Mouse (Mus musculus): ENCODE data around the gene Smc6. TPM values are rescaled to one million over a fixed set of nuclear protein-coding genes. Genes with fewer than 3 reads are reported as not detected.

Gene Smc6
- polyA plus RNA-seq, 1 experiment from 2014 or later = 155 TPM

GRCm38 (mm10) chr12:11247460-11247859, 18.2 kb upstream of the Smc6 start:
- 91% methylated on average over 1 of the region's 1 CpGs for WGBS
- H3K4me1 ChIP-seq = no peaks in the 10 kb centered on the region
- H3K4me2 ChIP-seq = no peak overlapping the region
- no peak for ATAC-seq (ENCODE audit: borderline replicate concordance, extremely low read depth, low FRiP score, low TSS enrichment)
- H3K9ac ChIP-seq = no peak overlapping the region
- peaks cover 17% of the 10 kb centered on the region; the same call in 1 of the 2 replicates for H3K36me3 ChIP-seq
- H3K4me3 ChIP-seq = no peak overlapping the region
- H3K27me3 ChIP-seq = no peaks in the 10 kb centered on the region
- H3K27ac ChIP-seq = no peak overlapping the region
- no peaks in the 10 kb centered on the region for H3K9me3 ChIP-seq

GRCm38 (mm10) chr12:11250322-11250721, 15.4 kb upstream of the Smc6 start:
- no peak for ATAC-seq (ENCODE audit: borderline replicate concordance, extremely low read depth, low FRiP score, low TSS enrichment)
- Histone ChIP-seq H3K9ac (no peak overlapping the region), H3K27me3 (no peaks in the 10 kb centered on the region), H3K4me1 (no peaks in the 10 kb centered on the region), H3K4me2 (no peak overlapping the region), H3K4me3 (no peak overlapping the region), H3K27ac (no peak overlapping the region), H3K36me3 (peaks cover 12% of the 10 kb centered on the region; the same call in 1 of the 2 replicates), H3K9me3 (no peaks in the 10 kb centered on the region)
- 73% methylated on average over 3 of the region's 3 CpGs for WGBS

- H3K27me3 ChIP-seq = no peaks in the 10 kb centered on the region
- no peaks in the 10 kb centered on the region for H3K36me3 ChIP-seq
- peak overlapping the region; percentile 92 for H3K4me3 ChIP-seq
- peak overlapping the region; percentile 96 for H3K27ac ChIP-seq
- no peaks in the 10 kb centered on the region for H3K9me3 ChIP-seq
- H3K9ac ChIP-seq = peak overlapping the region; percentile 68
- peak overlapping the region; percentile 85 for H3K4me2 ChIP-seq
- H3K4me1 ChIP-seq = peaks cover 23% of the 10 kb centered on the region
- 2% methylated on average over 13 of the region's 13 CpGs for WGBS
- ATAC-seq (ENCODE audit: borderline replicate concordance, extremely low read depth, low FRiP score, low TSS enrichment) = no peak
These were observed 791 bp upstream of the Smc6 start for GRCm38 (mm10) chr12:11264895-11265294.

GRCm38 (mm10) chr12:11266282-11266985, 748 bp downstream of the Smc6 start:
- WGBS = under 1% methylated on average over 49 of the region's 51 CpGs
- H3K9me3 ChIP-seq = no peaks in the 10 kb centered on the region

GRCm38 (mm10) chr12:11267030-11267429, 1.3 kb downstream of the Smc6 start:
- Histone ChIP-seq H3K4me1 (peaks cover 23% of the 10 kb centered on the region), H3K9ac (peak overlapping the region; percentile 98), H3K9me3 (no peaks in the 10 kb centered on the region), H3K27ac (0 out of 2 replicates have a peak overlapping the region, but pooled peaks have one; percentile 96), H3K4me2 (peak overlapping the region; percentile 60), H3K4me3 (peak overlapping the region; percentile 92), H3K27me3 (no peaks in the 10 kb centered on the region), H3K36me3 (no peaks in the 10 kb centered on the region)
- ATAC-seq (ENCODE audit: borderline replicate concordance, extremely low read depth, low FRiP score, low TSS enrichment) = no peak
- WGBS = 2% methylated on average over 4 of the region's 4 CpGs

More at GRCm38 (mm10) chr12:11266282-11266985, 748 bp downstream of the Smc6 start:
- no peaks in the 10 kb centered on the region for H3K36me3 ChIP-seq
- H3K4me3 ChIP-seq = peak overlapping the region; percentile 92
- H3K4me2 ChIP-seq = peak overlapping the region; percentile 60
- H3K27me3 ChIP-seq = no peaks in the 10 kb centered on the region
- H3K9ac ChIP-seq = peak overlapping the region; percentile 98
- H3K27ac ChIP-seq = peak overlapping the region; percentile 96
- ATAC-seq (ENCODE audit: borderline replicate concordance, extremely low read depth, low FRiP score, low TSS enrichment) = peak; percentile 72
- peaks cover 23% of the 10 kb centered on the region for H3K4me1 ChIP-seq

GRCm38 (mm10) chr12:11272568-11272967, 6.9 kb downstream of the Smc6 start:
- no peak overlapping the region for H3K4me2 ChIP-seq
- H3K4me3 ChIP-seq = no peak overlapping the region
- no peak overlapping the region for H3K9ac ChIP-seq
- no peaks in the 10 kb centered on the region for H3K27me3 ChIP-seq
- H3K4me1 ChIP-seq = peaks cover 12% of the 10 kb centered on the region; the same call in 1 of the 2 replicates
- WGBS = 93% methylated on average over 4 of the region's 4 CpGs
- ATAC-seq (ENCODE audit: borderline replicate concordance, extremely low read depth, low FRiP score, low TSS enrichment) = no peak
- no peak overlapping the region for H3K27ac ChIP-seq
- peaks cover 24% of the 10 kb centered on the region for H3K36me3 ChIP-seq
- H3K9me3 ChIP-seq = no peaks in the 10 kb centered on the region

- Histone ChIP-seq H3K4me3 (no peak overlapping the region), H3K27ac (no peak overlapping the region), H3K9me3 (no peaks in the 10 kb centered on the region), H3K4me1 (peaks cover 7% of the 10 kb centered on the region; the same call in 1 of the 2 replicates), H3K9ac (no peak overlapping the region), H3K36me3 (peaks cover 28% of the 10 kb centered on the region), H3K4me2 (no peak overlapping the region), H3K27me3 (no peaks in the 10 kb centered on the region)
- WGBS = 51% methylated on average over 1 of the region's 1 CpGs
- no peak for ATAC-seq (ENCODE audit: borderline replicate concordance, extremely low read depth, low FRiP score, low TSS enrichment)
These were observed 7.5 kb downstream of the Smc6 start for GRCm38 (mm10) chr12:11273185-11273584.

- Histone ChIP-seq H3K9me3 (no peaks in the 10 kb centered on the region), H3K4me3 (no peak overlapping the region), H3K36me3 (peaks cover 54% of the 10 kb centered on the region), H3K4me1 (no peaks in the 10 kb centered on the region), H3K27ac (no peak overlapping the region), H3K9ac (no peak overlapping the region), H3K27me3 (no peaks in the 10 kb centered on the region), H3K4me2 (no peak overlapping the region)
- 89% methylated on average over 2 of the region's 2 CpGs for WGBS
- ATAC-seq (ENCODE audit: borderline replicate concordance, extremely low read depth, low FRiP score, low TSS enrichment) = no peak
These were observed 10.9 kb downstream of the Smc6 start for GRCm38 (mm10) chr12:11276632-11277031.

- Histone ChIP-seq H3K9ac (no peak overlapping the region), H3K4me2 (no peak overlapping the region), H3K9me3 (no peaks in the 10 kb centered on the region), H3K27me3 (no peaks in the 10 kb centered on the region), H3K4me1 (no peaks in the 10 kb centered on the region), H3K27ac (no peak overlapping the region), H3K36me3 (peaks cover 56% of the 10 kb centered on the region), H3K4me3 (no peak overlapping the region)
- WGBS = 91% methylated on average over 6 of the region's 6 CpGs
- ATAC-seq (ENCODE audit: borderline replicate concordance, extremely low read depth, low FRiP score, low TSS enrichment) = no peak
These were observed 11.5 kb downstream of the Smc6 start for GRCm38 (mm10) chr12:11277207-11277606.

- WGBS = 84% methylated on average over 3 of the region's 3 CpGs
- H3K4me3 ChIP-seq = no peak overlapping the region
- H3K36me3 ChIP-seq = peaks cover 55% of the 10 kb centered on the region
- H3K9ac ChIP-seq = no peak overlapping the region
- no peak for ATAC-seq (ENCODE audit: borderline replicate concordance, extremely low read depth, low FRiP score, low TSS enrichment)
- H3K4me1 ChIP-seq = no peaks in the 10 kb centered on the region
- H3K27me3 ChIP-seq = no peaks in the 10 kb centered on the region
- no peak overlapping the region for H3K4me2 ChIP-seq
- H3K27ac ChIP-seq = no peak overlapping the region
- H3K9me3 ChIP-seq = no peaks in the 10 kb centered on the region
These were observed 14.2 kb downstream of the Smc6 start for GRCm38 (mm10) chr12:11279886-11280285.

- Histone ChIP-seq H3K27me3 (no peaks in the 10 kb centered on the region), H3K36me3 (peaks cover 64% of the 10 kb centered on the region), H3K9me3 (no peaks in the 10 kb centered on the region), H3K4me2 (no peak overlapping the region), H3K9ac (no peak overlapping the region), H3K4me1 (no peaks in the 10 kb centered on the region), H3K27ac (no peak overlapping the region), H3K4me3 (no peak overlapping the region)
- no peak for ATAC-seq (ENCODE audit: borderline replicate concordance, extremely low read depth, low FRiP score, low TSS enrichment)
- 88% methylated on average over 2 of the region's 2 CpGs for WGBS
These were observed 15.9 kb downstream of the Smc6 start for GRCm38 (mm10) chr12:11281584-11281983.

GRCm38 (mm10) chr12:11286382-11286781, 20.7 kb downstream of the Smc6 start:
- Histone ChIP-seq H3K4me2 (no peak overlapping the region), H3K36me3 (peaks cover 59% of the 10 kb centered on the region), H3K27me3 (no peaks in the 10 kb centered on the region), H3K4me1 (no peaks in the 10 kb centered on the region), H3K9ac (no peak overlapping the region), H3K27ac (no peak overlapping the region), H3K4me3 (no peak overlapping the region), H3K9me3 (no peaks in the 10 kb centered on the region)
- no peak for ATAC-seq (ENCODE audit: borderline replicate concordance, extremely low read depth, low FRiP score, low TSS enrichment)
- WGBS = 96% methylated on average over 2 of the region's 2 CpGs

Data from lung, embryonic 15.5 days (tissue).